Mouse (Mus musculus) regulatory T cell (primary cell): ENCODE results near the gene Msl2.

Source experiments
- in situ Hi-C: fragments of 300-600 bp; cut with MboI, MseI; formaldehyde crosslinking; loops from one replicate; pipeline ENCODE4 v1.15.1; 2025; ENCODE audit warnings: high pct_unique_total_duplicates

Gene Msl2

DNA sequence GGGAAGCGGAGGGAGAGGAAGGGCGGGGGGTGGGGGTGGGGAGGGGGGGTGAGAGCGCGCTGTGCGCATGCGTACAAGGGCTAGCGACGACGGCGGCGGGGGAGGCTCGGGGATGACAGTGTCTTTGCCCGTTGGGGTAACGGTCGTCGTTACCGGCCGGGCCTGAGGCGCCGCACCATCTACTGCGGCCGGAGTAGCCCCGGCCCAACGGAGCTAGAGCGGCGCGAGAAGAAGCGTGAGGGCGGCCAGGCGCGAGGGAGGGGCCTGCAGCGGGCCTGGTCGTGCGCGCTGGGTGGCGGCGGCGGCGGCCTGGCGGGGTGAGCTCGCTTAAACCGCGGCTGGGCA lies at the start of gene Msl2:
Gene Msl2 (plus strand): TSS at position 115 of the 345 bp plus-strand sequence.
- in situ Hi-C loops: no loop called here

DNA sequence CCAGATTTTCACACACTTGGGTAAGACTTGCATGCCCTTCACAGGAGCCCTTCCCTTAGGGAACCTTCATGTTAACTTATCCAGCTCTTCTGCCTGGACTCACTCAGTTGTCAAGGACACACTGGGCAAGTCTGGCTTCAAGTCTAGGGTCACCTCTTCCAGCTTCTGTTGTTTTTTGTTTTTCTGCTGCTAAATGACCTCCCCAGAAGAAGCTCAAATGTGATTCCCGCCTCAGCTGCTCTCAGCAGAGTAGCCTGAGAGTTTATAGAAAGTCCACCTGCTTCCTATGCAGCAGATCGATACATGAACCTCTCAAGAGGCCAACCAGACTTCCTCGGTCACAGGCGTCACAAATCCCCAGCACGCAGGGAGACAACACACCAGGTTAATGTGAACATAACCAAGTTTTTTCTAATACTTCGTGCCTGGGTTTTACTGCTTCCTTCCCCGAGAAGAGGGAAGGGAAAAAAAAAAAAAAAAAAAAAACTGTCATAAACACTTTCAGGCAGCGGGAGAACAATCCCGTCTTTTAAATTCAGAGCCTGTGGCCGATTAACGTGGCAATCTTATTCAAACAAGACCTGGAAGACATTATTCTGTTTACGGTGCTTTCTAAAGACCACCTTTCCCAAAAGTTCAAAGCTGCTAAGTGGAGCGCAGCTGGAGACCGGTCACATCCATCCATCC lies 40.0 kb upstream of the Msl2 start:
- in situ Hi-C loops: no loop called here

DNA sequence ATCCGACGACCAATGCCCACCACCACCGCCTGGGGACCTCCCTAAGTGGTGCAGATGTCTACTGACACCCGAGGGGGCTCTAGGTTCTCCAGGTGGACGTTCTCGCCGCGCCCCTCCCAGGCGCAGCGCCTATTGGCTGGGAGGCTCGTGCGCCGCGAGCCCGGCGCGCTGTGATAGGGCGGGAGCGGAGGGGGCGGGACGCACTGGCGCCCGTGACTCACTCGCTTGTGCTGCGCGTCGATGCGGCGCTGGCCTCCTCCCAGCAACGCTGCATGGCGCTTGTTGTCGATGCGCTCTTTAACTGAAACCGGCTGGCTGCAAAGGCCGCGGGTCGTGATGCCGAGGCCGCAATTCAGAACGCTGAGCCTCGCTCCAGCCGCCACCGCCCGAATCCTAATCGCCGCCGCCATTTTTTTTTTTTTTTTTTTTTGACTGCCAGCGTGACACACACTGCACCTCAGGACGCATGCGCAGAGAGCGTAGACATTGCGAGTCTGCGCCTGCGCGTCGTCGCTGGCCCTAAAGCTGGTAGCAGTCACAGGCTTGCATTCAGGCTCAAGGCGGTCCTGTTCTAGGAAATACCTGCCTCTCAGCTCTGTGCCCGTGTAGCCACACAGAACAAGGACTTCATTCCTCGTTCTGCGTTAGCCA lies 39.3 kb upstream of the Msl2 start, which contains the start of gene Pccb:
Gene Pccb (minus strand): TSS at position 451 of the 651 bp plus-strand sequence.
- in situ Hi-C loops: no loop called here

DNA sequence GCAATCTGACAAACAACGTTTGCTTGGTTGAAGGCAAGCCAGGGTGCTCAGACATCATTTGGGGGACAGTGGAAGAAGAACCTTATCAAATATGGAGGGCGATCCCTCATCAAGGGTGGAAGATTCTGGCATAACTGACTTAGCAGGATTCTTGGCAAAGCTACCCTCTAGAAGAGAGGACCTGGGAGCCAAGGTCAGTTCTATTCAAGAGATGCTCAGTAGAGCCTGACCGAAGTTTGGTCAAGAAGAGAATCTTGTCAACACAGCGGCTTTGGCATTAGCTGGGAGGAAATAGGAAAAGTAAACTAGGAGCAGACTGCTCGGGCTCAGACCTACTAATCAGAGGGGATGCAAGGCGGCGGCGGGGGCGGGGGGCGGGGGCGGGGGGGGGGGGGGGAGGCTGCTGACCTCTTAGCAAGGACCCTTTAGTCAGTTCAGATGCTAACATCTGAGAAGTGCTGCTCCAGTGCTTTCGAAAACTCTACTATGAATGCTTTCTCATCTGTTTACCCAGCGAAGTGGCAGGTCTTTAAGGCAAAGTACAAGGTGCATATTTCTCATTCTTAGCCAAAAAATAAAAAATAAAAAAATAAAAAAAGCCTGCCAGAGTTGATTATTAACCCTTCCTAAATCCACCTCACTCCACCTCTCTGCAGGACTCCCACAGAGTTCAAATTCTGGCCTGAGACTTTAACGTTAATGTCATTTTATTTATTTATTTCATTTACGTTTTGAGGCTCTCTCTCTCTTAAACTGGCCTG lies 37.9 kb upstream of the Msl2 start:
- in situ Hi-C loops: no loop called here

DNA sequence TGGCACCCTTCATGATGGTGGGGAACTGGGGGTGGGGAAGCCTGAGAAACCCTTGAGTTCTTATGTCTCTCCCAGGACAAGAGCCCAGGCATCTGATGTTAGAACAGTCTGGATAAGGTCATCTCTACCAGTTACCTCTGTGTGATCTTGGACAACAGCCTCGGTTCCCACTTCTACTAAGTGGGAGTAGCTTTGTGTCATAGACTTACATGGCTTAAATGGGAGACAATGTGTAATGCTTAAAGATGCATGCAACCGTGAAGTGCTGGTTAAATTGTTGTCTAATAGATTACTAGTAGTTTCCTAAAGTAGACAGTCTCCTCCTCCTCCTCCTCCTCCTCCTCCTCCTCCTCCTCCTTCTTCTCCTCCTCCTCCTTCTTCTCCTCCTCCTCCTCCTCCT lies 37.0 kb upstream of the Msl2 start:
- in situ Hi-C loops: no loop called here

DNA sequence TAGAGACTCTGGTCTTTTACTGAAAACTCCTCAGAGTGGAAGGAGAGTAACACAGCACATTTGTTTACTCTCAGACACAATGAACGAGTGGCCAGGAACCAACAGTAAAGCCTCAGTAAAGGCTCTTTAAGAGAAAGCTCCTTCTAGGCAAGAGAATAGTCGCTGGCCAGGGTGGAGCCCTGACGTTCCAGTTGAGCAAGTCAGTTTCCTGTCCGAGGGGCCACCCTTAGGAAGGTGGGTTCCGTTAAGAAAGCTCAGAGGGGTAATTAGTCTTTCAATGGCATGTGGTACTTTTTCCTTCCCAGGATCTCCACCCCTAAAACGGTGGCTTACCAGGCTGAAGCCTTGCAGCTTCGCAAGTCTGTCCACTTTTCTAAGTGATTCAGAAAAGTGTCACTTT lies 36.5 kb upstream of the Msl2 start:
- in situ Hi-C loops: no loop called here

DNA sequence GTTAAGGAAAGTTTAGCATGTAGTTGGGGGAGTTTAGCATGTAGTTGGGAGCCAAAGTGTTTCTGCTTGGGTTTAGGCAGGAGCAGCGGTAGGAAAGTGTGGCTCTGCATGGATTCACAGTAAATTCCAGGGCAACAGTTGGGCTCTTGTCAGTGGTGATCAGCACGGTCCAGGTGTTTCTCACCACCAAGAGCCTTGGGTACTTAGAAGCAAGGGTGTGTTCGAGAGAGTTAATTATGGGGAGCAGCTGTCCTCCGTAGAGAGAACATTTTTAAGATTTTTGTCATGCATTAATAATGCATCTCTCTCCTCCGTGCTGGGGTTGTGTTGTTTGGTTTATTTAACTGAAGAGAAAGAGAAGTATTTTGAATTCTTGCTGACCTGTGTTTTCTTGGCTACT lies 35.3 kb upstream of the Msl2 start:
- in situ Hi-C loops: no loop called here

DNA sequence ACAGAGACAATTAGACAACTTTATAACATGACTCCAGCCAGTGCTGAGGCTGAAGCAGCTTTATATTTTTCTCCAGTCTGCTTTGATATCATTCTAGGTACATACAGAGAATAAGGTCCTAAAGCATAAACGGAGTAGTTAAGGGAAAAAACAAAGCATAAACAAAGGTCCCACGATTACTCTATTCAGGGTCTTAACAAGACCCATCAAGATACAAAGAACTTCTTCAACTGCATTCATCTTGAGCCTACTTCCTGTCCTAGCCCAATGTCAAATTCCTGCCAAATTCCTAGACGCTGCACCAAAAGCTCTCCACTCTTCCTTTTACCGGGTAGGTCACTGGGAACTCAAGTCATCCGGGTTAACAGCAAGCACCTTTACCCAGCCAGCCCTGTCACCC lies 32.4 kb upstream of the Msl2 start:
- in situ Hi-C loops: no loop called here

DNA sequence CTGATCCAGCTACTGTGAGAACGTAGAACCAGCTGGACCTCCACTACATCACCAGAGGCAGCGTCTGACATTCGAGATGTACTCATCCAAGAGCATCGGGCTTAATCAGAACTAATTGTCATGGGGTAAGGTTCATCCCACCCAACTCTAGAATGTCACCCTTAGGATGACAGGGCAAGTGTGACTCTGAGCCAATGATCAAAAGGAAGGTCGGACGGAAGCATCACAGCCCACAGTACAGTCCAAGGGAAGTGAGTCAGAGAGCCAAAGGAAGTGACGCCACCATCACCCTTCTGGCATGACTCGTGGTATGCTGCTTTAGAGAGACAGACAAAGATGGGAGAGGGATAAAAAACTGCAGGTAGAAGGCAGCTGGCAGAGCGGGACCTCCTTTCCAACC lies 31.7 kb upstream of the Msl2 start:
- in situ Hi-C loops: no loop called here

DNA sequence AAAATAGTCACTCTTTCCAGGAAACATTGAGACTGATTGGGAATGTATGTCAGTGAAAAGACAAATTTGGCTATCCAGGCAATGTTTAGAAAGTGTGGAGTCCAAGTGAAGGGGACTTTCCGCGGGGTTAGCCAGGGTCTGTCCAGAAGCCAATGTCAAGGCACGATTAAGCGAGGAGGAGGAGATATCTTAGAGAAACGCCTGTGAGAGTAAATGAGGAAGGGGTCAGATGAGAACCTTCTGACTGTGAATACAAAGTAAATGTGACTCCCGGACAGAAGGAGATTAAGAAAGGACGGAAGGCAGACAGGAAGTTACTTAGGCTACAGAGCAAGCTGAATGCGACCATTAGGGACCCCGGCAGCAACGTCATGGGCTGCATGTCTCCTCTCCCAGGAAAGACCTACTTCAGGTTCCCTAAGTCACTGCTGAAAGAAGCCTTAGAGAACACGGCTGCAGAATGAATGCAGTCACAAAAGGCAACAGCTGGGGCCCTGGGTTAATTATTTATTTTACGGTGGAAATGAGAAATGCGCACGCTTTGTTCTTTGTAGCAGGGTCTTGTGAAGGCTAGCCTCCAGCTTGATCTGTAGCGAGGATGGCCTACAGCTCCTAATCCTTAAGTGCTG lies 28.1 kb upstream of the Msl2 start:
- in situ Hi-C loops: no loop called here

DNA sequence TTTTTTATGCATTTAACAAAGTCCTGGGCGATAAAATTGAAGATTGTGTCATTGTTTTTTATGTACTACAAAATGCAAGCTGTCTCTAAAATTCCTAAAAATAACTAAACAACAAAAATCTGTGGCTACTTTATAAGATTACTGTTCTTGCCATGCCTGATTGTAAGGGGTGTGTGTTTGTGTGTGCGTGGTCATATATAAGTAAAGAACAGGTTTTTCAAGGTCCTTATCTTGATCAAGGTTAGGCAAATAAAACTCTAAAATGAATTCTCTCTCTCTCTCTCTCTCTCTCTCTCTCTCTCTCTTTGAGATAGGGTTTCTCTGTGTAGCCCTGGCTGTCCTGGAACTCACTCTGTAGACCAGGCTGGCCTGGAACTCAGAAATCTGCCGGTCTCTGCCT lies 21.9 kb upstream of the Msl2 start:
- in situ Hi-C loops: no loop called here

DNA sequence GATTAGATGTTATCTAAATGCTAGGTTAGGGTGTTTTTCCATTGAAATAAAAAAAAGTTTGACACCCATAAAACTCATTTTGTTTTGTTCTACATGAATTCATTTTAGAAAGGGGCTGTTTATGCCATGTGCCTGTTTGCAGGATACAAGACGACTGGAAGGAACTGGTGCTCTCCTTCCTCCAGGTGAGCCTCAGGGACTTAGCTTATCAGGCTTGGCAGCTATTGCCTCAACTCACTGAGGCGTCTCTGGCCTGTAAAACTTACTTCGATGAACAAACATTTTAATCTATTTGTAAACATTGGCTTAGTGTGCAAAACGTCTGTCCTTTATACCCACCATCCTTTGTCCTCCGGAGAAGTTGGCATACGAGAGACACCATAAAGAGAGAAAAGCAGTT lies 21.2 kb upstream of the Msl2 start:
- in situ Hi-C loops: no loop called here

DNA sequence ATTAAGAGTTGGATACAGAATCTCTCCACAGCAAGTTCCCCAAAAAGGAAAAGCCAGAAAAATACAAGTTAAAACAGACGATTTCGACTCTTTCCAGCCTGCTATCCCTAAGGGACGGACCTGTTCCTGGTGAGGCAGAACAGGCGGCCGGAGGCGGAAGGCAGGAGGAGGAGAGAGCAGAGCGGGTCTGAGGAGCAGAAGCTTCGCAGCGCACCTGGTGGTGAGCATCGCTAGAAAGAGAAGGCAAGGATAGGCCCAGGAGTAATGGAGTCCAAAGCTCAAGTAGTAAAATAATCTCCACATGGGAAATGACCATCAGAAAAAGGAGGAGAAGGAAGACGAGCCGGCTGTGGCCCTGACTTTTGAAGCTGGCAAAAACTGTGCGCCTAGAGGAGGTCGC lies 20.6 kb upstream of the Msl2 start:
- in situ Hi-C loops: no loop called here

DNA sequence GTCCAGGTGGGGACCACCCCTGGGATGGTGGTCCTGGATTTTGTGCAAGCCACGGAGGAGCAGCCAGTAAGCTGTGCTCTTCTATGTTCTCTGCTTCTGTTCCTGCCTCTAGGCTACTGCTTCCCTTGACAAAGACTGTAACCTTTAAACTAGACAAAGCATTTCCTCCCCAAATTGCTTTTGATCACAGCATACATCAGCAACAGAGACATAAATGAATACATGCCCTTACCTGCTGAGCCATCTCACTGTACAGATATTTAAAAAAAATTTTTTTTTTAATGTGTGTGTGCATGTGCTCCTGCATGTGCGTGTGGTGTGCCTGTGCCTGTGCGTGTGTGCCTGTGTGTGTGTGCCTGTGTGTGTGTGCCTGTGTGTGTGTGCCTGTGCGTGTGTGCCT lies 16.7 kb upstream of the Msl2 start:
- in situ Hi-C loops: no loop called here

DNA sequence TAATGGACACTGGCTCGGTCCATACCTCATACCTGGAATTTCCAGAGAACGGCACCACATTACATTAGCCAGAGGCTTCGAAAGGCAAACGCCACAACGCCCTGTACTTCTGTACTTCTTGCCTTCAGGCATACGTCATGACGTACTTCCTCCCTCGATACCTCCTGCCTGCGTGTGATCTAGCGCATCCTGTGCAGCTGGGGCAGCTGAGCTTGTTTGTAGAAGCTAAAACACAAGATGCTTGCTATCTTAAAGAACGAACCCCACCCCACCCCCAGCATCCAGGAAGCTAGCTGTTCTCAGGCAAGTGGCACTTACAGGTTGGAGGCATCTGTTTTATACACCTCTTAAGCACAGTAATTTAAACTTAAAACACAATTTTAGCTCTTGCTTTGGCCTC lies 12.9 kb upstream of the Msl2 start:
- in situ Hi-C loops: no loop called here

DNA sequence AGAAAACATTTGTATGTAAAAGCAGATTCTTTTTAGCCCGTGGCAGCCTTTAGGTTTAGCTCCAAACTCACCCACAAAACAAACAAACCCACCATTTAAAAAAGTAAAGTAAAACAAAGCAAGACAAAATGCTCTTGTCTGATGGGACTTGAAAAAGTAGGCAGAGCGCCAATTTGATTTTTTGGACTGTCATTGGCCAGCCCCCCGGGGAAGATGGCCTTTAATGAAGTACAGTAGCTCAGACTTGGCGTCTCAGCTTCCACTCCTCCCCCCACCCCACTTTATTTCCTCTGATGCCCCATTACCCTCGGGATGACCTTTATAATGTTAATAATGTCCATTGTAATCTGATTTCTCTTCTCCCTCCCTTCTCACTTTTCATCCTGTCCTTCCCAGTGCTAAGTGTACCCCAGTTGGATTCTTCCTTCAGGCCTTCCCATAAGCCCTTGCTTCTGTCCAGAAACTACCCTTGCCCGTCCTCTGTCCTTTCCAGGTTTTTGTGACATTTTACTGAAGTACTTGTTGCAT lies 11.6 kb upstream of the Msl2 start:
- in situ Hi-C loops: no loop called here

DNA sequence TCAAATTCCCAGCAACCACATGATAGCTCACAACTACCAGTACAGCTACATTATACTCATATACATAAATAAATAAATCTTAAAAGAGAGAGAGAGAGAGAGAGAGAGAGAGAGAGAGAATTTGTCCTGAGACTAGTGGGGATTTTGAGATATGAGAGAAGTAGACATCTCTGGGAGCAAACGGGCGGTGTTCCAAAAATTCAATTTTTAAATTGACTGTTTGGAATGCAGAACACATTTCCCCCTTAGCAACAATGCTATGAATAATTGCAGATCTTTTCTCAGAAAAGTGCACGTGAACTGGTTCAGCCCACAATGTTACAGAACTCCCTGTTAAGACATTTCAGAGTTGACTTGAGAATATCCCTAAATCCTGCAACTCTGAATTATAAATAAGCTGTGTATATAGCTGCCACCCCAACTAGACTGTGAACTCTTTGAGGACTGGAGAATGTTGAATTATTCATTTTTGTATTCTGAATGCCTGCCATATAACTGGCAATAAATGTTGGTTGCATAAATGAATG lies 8.8 kb upstream of the Msl2 start:
- in situ Hi-C loops: no loop called here

DNA sequence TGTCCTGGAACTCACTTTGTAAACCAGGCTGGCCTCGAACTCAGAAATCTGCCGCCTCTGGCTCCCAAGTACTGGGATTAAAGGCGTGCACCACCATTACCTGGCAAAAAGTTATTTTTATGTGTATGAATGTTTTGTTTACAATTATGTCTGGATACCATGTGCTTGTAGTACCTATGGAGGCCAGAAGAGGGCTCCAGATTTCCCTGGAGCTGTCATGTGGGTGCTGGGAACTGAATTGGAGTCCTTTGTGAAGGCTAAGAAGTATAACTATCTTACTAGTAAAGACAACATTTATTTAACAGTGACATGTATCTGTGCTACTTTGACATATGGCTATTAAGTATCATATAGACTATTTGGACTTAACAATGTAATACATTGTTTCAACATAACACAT lies 4.1 kb upstream of the Msl2 start:
- in situ Hi-C loops: no loop called here

DNA sequence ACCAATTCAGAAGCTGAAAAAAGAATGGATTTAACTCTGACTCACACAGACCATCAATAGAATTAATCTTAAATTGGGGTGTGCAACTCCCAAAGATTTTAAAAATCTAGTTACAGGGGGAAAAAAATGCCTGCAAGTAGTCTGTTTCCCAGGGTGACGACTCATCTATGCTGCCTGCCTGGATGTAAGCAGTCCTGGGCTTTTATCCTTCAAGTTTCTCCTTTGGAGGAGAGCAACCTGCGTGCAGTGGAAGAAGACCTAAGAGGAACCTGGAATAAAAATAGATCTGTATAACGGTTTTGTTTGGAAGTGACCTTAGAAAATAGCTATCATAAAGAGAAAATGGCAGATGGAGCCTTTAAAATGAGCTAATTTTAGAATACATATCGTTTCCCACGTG lies 1.4 kb upstream of the Msl2 start:
- in situ Hi-C loops: no loop called here

DNA sequence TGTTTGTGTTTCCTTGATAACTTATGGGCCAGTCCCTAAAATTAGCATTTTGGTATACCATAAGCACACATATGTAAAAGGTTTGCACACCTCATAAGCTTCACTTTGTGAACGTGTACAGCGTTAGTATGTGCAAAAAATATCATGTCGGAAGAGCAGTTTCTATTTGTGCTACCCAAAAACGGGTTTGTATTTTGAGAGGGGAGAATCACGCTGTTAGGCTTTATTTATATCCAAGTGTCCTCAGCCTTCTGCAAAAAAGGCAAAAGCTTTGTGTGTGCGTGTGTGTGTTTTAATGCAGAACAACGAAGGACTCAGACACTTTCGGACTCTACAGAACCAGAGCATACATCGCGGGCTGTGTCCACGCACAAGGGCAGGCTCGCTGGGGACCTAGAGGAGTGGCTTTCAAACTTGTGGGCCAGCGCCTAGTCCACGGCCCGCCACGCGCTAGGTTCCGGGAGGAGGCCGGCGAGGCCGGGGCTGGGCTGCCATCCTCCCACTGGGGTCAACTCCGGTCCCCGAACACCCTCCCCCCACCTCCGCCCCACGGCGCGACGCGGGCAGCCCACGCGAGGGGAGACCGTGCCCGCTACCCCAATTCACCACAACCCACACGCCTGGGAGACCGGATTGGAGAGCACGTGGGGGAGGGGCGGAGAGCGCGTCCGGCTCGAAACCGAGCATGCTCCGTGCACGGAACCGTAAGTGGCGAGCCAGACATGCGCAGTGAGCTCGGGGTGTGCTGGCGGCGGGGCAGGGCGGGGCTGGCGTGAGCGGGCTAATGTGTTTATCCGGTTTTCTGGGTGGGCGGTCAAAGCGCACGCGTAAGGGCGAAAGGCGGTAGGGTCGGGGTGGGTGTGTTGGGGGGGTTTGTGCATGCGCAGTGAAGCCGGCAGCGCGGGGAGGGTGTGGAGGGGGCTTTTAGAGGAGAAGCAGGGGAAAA lies 587 bp upstream of the Msl2 start:
- in situ Hi-C loops: no loop called here
